Mouse (Mus musculus) embryonic facial prominence, embryonic 14.5 days (tissue): ENCODE results near the gene Fgfr1op2. TPM values are rescaled to one million over a fixed set of nuclear protein-coding genes. Genes with fewer than 3 reads are reported as not detected.

Source experiments
- ATAC-seq: fragments of 200-750 bp; cut with Nextera tagmentation; 2 replicates; pipeline ENCODE4 v1.8.0; 2017; ENCODE audit warnings: low read depth, moderate number of reproducible peaks, moderate TSS enrichment
- DNase-seq: peaks from one replicate; pipeline ENCODE4 v3.0.0-alpha.2; 2015; ENCODE audit warnings: low spot score
- H3K27ac ChIP-seq: fragments of 300-500 bp; sonication (generic); replicated peaks from 2 replicates; pipeline ENCODE4 v1.5.1; 2014; ENCODE audit warnings: low read depth, mild to moderate bottlenecking, low read length, moderate library complexity
- H3K27me3 ChIP-seq: fragments of 300-500 bp; sonication (generic); replicated peaks from 2 replicates; pipeline ENCODE4 v1.6.1; 2014; ENCODE audit warnings: low read length; ENCODE audit not compliant: control insufficient read depth, insufficient read depth
- H3K36me3 ChIP-seq: fragments of 300-500 bp; sonication (generic); 2 replicates; pipeline ENCODE4 v1.6.1; 2014; ENCODE audit warnings: low read length, mixed read lengths; ENCODE audit not compliant: control insufficient read depth, insufficient read depth
- H3K4me1 ChIP-seq: fragments of 300-500 bp; sonication (generic); 2 replicates; pipeline ENCODE4 v1.6.1; 2014; ENCODE audit warnings: antibody characterized with exemption, low read length; ENCODE audit not compliant: control insufficient read depth, insufficient read depth
- H3K4me2 ChIP-seq: fragments of 300-500 bp; sonication (generic); 2 replicates; pipeline ENCODE4 v1.6.1; 2014; ENCODE audit warnings: low read depth, mild to moderate bottlenecking, low read length, moderate library complexity, mixed read lengths
- H3K4me3 ChIP-seq: fragments of 300-500 bp; sonication (generic); 2 replicates; pipeline ENCODE4 v1.5.1; 2014; ENCODE audit warnings: low read depth, mild to moderate bottlenecking, low read length
- H3K9ac ChIP-seq: fragments of 300-500 bp; sonication (generic); 2 replicates; pipeline ENCODE4 v1.6.1; 2014; ENCODE audit warnings: low read depth, mild to moderate bottlenecking, low read length, moderate library complexity, mixed read lengths
- H3K9me3 ChIP-seq: fragments of 300-500 bp; sonication (generic); 2 replicates; pipeline ENCODE4 v1.6.1; 2016; ENCODE audit warnings: low read length; ENCODE audit not compliant: control insufficient read depth
- WGBS: fragments of 180-500 bp; shearing (Covaris S2); extraction: QIAGEN DNeasy Blood & Tissue Kit; methylation state at CpG from one replicate; pipeline ENCODE4 v1.1.7; 2014; 5-methylcytosine and 5-hydroxymethylcytosine counted together
- polyA plus RNA-seq: library from polyadenylated mRNA; unstranded; fragments of >200 nt; fragmentation: Nextera tagmentation; extraction: Ambion mirVana; gene quantifications from 2 replicates; pipeline ENCODE4 v1.2.1, GENCODE M21; 2014

Gene Fgfr1op2
- polyA plus RNA-seq, 1 experiment from 2014 or later: 94.2 TPM

DNA sequence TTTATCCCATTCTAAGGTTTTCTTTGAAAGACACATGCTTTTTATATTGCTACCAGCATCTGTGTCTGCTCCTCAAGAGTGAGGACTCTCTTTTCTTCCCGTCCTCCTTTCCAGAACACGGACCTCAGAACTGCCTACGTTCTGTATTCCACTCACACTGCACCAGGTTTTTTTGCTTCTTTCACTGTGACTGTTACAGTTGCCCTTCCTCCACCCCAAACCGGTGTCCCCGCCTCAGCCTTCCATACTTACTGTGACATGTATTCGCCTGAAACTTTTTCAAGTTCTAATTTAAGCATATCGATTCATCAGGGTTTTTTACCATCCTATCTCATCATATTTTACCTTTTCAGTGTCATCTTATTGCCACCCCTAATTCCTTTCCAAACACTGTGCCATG is 1.6 kb downstream of the Fgfr1op2 start:
- H3K27me3 ChIP-seq: no peaks in the 10 kb centered on the region
- H3K9me3 ChIP-seq: no peaks in the 10 kb centered on the region
- H3K9ac ChIP-seq: peak overlapping the region; percentile 86
- peaks cover 28% of the 10 kb centered on the region for H3K4me1 ChIP-seq
- ATAC-seq (no peak), DNase-seq (peak; percentile 26)
- peaks cover 3% of the 10 kb centered on the region; the same call in 1 of the 2 replicates for H3K36me3 ChIP-seq
- peak overlapping the region; percentile 62 for H3K4me3 ChIP-seq
- H3K27ac ChIP-seq: peak overlapping the region; percentile 98
- H3K4me2 ChIP-seq: peak overlapping the region; percentile 71
- WGBS: 5% methylated on average over 7 of the region's 7 CpGs

DNA sequence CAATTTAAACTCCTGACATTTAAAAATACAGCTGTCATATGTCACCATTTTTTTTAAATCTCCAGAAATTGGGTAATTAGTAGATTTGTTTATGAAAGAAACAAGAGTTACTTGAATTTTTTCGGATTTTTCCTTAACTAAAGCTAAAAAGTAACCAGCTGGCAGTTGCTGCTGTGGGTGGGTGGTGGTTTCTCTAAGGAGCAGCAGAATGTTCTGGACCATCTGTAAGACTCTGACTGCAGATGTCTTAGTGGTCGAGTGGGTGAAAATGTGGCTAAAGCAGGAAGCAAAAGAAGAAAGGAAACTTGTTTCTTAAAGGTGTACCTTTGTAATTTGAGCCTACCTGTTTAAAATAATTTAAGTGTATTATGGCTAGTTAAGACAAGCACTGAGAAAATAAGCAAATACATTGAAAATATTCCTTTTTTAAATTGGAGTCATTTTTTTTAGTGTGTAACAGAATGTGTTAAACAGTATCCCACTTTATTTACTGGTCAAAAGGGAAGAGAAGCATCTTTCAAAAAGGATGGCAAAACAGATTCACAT is 3.5 kb downstream of the Fgfr1op2 start:
- Histone ChIP-seq H3K36me3 (peaks cover 3% of the 10 kb centered on the region), H3K4me2 (no peak overlapping the region; the same call in 1 of the 2 replicates), H3K27me3 (no peaks in the 10 kb centered on the region), H3K4me3 (no peak overlapping the region), H3K27ac (no peak overlapping the region), H3K9ac (no peak overlapping the region), H3K9me3 (no peaks in the 10 kb centered on the region), H3K4me1 (peaks cover 23% of the 10 kb centered on the region)
- ATAC-seq (no peak), DNase-seq (no peak)
- WGBS: 21% methylated on average over 2 of the region's 2 CpGs

DNA sequence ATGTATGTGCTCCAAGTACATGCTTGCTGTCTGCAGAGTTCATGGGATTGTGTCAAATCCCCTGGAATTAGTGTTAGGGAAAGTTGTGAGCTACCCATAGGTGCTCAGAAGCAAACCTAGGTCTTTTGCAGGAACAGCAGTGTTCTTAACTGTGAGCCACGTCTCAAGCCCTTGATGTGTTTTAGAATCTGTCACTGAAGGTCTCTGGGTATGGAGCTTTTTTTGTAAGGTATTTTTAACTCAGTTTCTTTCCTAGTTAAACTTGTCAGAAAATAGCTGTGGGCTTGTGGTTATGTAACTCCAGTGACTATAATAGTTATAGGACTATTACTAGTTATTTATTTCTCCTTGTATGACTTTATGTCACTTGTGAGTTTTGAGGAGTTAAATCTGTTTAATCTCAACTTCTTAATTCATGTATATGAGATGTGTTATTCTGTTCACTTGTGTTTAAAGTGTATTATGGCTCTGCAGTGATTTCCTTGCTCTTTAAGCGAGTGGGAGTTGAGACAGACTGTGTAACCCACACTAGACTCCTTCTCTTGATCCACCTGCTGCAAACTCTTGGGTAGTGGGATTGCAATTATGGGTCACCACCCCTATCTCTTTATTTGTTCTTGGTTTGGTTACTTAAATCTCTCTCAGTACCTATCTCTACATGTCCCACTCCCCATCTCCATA is 6.5 kb downstream of the Fgfr1op2 start:
- Histone ChIP-seq H3K4me2 (no peak overlapping the region), H3K36me3 (peaks cover 27% of the 10 kb centered on the region), H3K27me3 (no peaks in the 10 kb centered on the region), H3K4me1 (peaks cover 11% of the 10 kb centered on the region; the same call in 1 of the 2 replicates), H3K27ac (no peak overlapping the region), H3K4me3 (no peak overlapping the region), H3K9me3 (no peaks in the 10 kb centered on the region), H3K9ac (no peak overlapping the region)
- no peak for ATAC-seq
- WGBS: 67% methylated on average over 2 of the region's 2 CpGs
- no peak for DNase-seq

DNA sequence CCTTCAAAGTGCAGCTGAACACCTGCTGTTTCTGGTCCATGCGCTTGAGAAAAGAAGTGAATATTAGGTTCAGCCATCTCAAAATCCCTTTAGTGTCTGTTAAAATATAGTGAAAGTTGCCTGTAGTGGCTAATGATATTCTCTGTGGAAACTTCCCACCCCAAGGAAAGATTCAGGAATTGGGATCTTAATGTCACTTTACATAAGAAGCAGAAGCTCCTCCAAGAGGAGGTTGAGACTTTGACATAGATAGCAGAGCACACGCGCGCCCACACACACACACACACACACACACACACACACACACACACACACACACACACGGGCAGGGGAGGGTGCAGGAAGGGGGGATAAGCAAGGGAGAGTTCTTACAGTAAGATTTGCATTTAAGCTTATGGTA is 8.1 kb downstream of the Fgfr1op2 start:
- ATAC-seq (no peak), DNase-seq (no peak)
- Histone ChIP-seq H3K4me1 (0 out of 2 replicates have a peak, but pooled peaks cover 6% of the 10 kb centered on the region), H3K9me3 (no peaks in the 10 kb centered on the region), H3K4me2 (no peak overlapping the region), H3K4me3 (no peak overlapping the region), H3K9ac (no peak overlapping the region), H3K27ac (no peak overlapping the region), H3K27me3 (no peaks in the 10 kb centered on the region), H3K36me3 (peaks cover 44% of the 10 kb centered on the region)
- WGBS: 90% methylated on average over 5 of the region's 5 CpGs

DNA sequence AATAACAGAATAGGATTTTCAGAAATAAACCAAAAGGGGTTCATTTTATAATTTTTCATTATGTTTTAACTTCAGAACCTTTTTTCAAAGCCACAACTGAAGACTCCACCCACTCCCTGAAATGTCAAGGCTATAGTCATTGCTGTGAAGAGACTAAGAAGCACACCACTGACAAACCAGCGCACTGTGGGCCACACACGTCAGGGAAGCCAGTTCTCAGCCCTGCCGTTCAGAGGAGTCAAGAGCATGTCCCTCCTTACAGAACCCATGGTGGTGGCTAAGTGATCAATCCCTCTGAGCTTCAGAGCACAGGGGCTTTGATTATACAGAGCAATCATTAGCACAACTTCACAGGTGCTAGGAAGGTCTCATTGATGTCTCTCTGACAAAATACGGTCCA is 25.6 kb downstream of the Fgfr1op2 start:
- Histone ChIP-seq H3K27me3 (no peaks in the 10 kb centered on the region), H3K4me1 (no peaks in the 10 kb centered on the region), H3K36me3 (peaks cover 87% of the 10 kb centered on the region), H3K27ac (no peak overlapping the region), H3K9me3 (no peaks in the 10 kb centered on the region), H3K4me2 (no peak overlapping the region), H3K9ac (no peak overlapping the region), H3K4me3 (no peak overlapping the region)
- 85% methylated on average over 4 of the region's 4 CpGs for WGBS
- no peak for DNase-seq
- no peak for ATAC-seq

DNA sequence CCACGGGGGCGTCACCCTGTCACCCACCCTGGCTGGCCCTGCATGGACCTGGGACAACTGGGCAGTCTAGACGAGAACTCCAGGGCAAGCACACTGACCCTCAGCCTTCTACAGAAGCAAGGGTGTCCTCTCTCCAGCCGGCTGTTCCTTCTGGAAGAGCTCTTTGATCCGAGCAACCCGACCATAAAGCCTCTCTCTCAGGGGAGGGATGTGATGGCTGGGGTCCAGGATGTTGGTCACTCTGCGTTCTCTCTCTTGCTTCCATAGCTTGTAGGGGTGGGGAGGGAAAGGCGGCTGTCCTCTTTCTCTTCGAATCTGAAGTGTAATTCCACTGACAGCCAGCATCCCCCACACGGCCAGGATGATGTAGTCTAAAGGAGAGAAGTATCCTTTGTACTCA is 26.6 kb downstream of the Fgfr1op2 start:
- no peak overlapping the region for H3K4me3 ChIP-seq
- H3K27ac ChIP-seq: no peak overlapping the region
- ATAC-seq (no peak), DNase-seq (no peak)
- H3K9me3 ChIP-seq: no peaks in the 10 kb centered on the region
- no peaks in the 10 kb centered on the region for H3K4me1 ChIP-seq
- H3K4me2 ChIP-seq: no peak overlapping the region
- H3K27me3 ChIP-seq: no peaks in the 10 kb centered on the region
- whole genome bisulfite sequencing: 84% methylated on average over 10 of the region's 10 CpGs
- peaks cover 81% of the 10 kb centered on the region for H3K36me3 ChIP-seq
- no peak overlapping the region for H3K9ac ChIP-seq

DNA sequence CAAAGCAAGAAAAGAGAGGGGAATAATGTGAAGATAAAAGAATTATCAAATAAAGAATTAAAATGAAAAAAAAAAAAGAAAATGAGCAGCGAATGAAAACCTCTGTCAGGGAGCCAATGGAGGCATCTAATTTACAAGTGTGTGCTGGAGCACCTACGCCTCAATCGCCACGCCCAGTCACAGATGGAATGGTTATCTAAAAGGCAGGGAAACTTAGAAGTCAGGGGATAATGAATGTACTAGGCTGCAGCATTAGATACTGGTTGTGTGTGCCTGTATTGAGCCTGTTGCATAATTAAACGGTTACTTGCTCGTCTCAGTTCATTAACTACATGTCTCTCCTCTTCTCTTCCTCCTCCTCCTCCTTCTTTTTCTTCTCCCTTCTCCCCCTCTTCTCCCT is 34.4 kb downstream of the Fgfr1op2 start:
- Histone ChIP-seq H3K27ac (no peak overlapping the region), H3K4me2 (no peak overlapping the region), H3K36me3 (peaks cover 76% of the 10 kb centered on the region), H3K9me3 (no peaks in the 10 kb centered on the region), H3K4me3 (no peak overlapping the region), H3K4me1 (no peaks in the 10 kb centered on the region), H3K27me3 (no peaks in the 10 kb centered on the region), H3K9ac (no peak overlapping the region)
- ATAC-seq: no peak
- WGBS: 91% methylated on average over 6 of the region's 6 CpGs
- DNase-seq: no peak

DNA sequence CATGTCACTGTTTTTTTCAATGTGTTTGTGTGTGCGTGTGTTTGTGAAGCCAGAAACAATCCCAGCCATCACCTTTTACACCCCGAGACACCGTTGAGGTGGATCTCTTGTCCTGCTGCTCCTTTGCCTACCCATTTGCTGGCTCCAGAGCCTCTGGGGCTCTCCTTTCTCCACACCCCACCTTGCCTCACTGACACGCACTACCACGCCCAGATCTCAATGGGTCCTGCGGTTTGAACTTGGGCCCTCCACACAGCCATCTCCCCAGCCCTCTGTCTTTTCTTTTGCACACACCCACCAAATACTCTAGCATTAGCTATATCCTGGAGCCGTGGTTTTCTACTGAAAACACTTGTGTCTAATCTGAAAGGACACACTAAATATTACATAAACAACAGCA is 34.9 kb downstream of the Fgfr1op2 start:
- H3K36me3 ChIP-seq: peaks cover 77% of the 10 kb centered on the region
- no peaks in the 10 kb centered on the region for H3K9me3 ChIP-seq
- H3K27ac ChIP-seq: no peak overlapping the region
- H3K9ac ChIP-seq: no peak overlapping the region
- H3K4me1 ChIP-seq: no peaks in the 10 kb centered on the region
- no peaks in the 10 kb centered on the region for H3K27me3 ChIP-seq
- ATAC-seq: no peak
- DNase-seq: no peak
- WGBS: 91% methylated on average over 7 of the region's 7 CpGs
- no peak overlapping the region for H3K4me2 ChIP-seq
- H3K4me3 ChIP-seq: no peak overlapping the region

DNA sequence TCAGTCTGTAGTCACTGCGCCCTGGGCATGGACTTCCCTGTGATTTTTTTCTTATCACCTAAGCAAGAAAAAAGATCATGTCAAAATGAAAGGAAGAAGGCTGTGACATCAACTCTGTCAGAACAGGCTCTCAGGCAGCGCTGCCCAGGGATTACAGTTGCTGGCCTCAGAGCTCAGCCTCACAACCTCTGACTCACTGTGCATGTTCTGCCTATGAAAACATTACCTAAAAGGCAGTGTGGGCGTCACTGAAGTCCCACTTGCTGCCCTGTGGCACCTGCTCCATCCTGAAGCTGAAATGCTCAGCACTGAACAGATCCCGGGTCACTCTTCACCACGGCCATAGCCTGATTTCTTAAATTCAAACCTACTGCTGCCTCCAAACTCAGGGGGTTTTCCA is 35.7 kb downstream of the Fgfr1op2 start:
- 89% methylated on average over 5 of the region's 5 CpGs for WGBS
- H3K27me3 ChIP-seq: no peaks in the 10 kb centered on the region
- H3K4me3 ChIP-seq: no peak overlapping the region
- peaks cover 79% of the 10 kb centered on the region for H3K36me3 ChIP-seq
- H3K4me2 ChIP-seq: no peak overlapping the region
- ATAC-seq (no peak), DNase-seq (no peak)
- no peak overlapping the region for H3K27ac ChIP-seq
- no peaks in the 10 kb centered on the region for H3K9me3 ChIP-seq
- H3K9ac ChIP-seq: no peak overlapping the region
- no peaks in the 10 kb centered on the region for H3K4me1 ChIP-seq
